Comparison of ENCODE assay signal across 23 mouse cellular contexts in genomic region chr6:7689180-7689579, GRCm38 (mm10). TPM values are rescaled to one million over a fixed set of nuclear protein-coding genes. Genes with fewer than 3 reads are reported as not detected.
DNase-seq lines count a peak whose midpoint lies in the region; ATAC-seq and TF ChIP-seq lines count a peak whose summit lies in the region.
"Had no signal": no experiment of that assay in that cellular context is flagged by ENCODE, and none has a peak within 500 bp of the region (broad histone marks: within the 10 kb centered on the region; RNA-seq: fewer than 3 reads in every experiment).

No protein-coding gene starts in this region.

- TF ChIP-seq CTCF in G1E (IDR thresholded peaks at IDR 0.05; ENCODE audit: low read depth, low read length): no peak

- no peaks in the 10 kb centered on the region for H3K27me3 ChIP-seq in erythroblast, embryonic 14.5 days (ENCODE audit: control insufficient read depth)
- H3K27me3 ChIP-seq in G1E (ENCODE audit: insufficient read depth, low read length): no peaks in the 10 kb centered on the region
- H3K27me3 ChIP-seq in forebrain, embryonic 10.5 days (ENCODE audit: poor library complexity, severe bottlenecking): peaks cover 8% of the 10 kb centered on the region; the same call in 1 of the 2 replicates
- peaks cover 4% of the 10 kb centered on the region; the same call in 1 of the 2 replicates for H3K27me3 ChIP-seq in midbrain, embryonic 13.5 days
- H3K27me3 ChIP-seq: hindbrain, embryonic 13.5 days had no signal

- peaks cover 69% of the 10 kb centered on the region for H3K4me1 ChIP-seq in erythroblast, embryonic 14.5 days (ENCODE audit: control insufficient read depth)
- peaks cover 51% of the 10 kb centered on the region for H3K4me1 ChIP-seq in G1E (ENCODE audit: insufficient read depth, low read depth, low read length)
- peaks cover 21% of the 10 kb centered on the region for H3K4me1 ChIP-seq in forebrain, embryonic 10.5 days
- peaks cover 6% of the 10 kb centered on the region; the same call in 1 of the 2 replicates for H3K4me1 ChIP-seq in midbrain, embryonic 13.5 days (replicated peaks)

- DNase-seq in G1E (ENCODE audit: low spot score): no peak
- no peak for DNase-seq in forebrain, embryonic 10.5 days (ENCODE audit: extremely low spot score, low spot score)
- no peak for DNase-seq in natural killer cell, adult 2 months (ENCODE audit: low spot score in 2 of 2)
- DNase-seq: cerebellum, adult 9-10 months; gastrocnemius, postnatal 14 days; kidney, adult 8-10 months; kidney, postnatal 14 days; layer of hippocampus, adult 9-11 months; lung, adult 18-20 months; retina, postnatal 1 day had no signal

- H3K9ac ChIP-seq in midbrain, embryonic 13.5 days (replicated peaks): no peak overlapping the region
- H3K9ac ChIP-seq: hindbrain, embryonic 13.5 days had no signal

- peaks cover 70% of the 10 kb centered on the region for H3K36me3 ChIP-seq in erythroblast, embryonic 14.5 days (ENCODE audit: control insufficient read depth)
- peaks cover 59% of the 10 kb centered on the region for H3K36me3 ChIP-seq in G1E (replicated peaks)
- H3K36me3 ChIP-seq in forebrain, embryonic 10.5 days (replicated peaks): 0 out of 2 replicates have a peak, but pooled peaks cover 2% of the 10 kb centered on the region
- no peaks in the 10 kb centered on the region for H3K36me3 ChIP-seq in midbrain, embryonic 13.5 days
- H3K36me3 ChIP-seq: hindbrain, embryonic 13.5 days had no signal

- peak overlapping the region; percentile 37 for H3K4me3 ChIP-seq in erythroblast, embryonic 14.5 days (replicated peaks)
- peak overlapping the region; percentile 95 for H3K4me3 ChIP-seq in G1E (ENCODE audit: low read depth, low read length)
- no peak overlapping the region for H3K4me3 ChIP-seq in forebrain, embryonic 10.5 days
- H3K4me3 ChIP-seq in midbrain, embryonic 13.5 days (replicated peaks): no peak overlapping the region
- H3K4me3 ChIP-seq: embryonic facial prominence, embryonic 10.5 days; hindbrain, embryonic 13.5 days; left cerebral cortex, adult 2 months; limb, embryonic 10.5 days had no signal

- 91% methylated on average over 12 of the region's 12 CpGs for WGBS in forebrain, embryonic 10.5 days
- 94% methylated on average over 12 of the region's 12 CpGs for whole genome bisulfite sequencing in midbrain, embryonic 13.5 days

- H3K9me3 ChIP-seq in erythroblast, embryonic 14.5 days (ENCODE audit: control insufficient read depth, low read length): no peaks in the 10 kb centered on the region
- H3K9me3 ChIP-seq in G1E (replicated peaks): no peaks in the 10 kb centered on the region
- H3K9me3 ChIP-seq in forebrain, embryonic 10.5 days: no peaks in the 10 kb centered on the region
- no peaks in the 10 kb centered on the region for H3K9me3 ChIP-seq in midbrain, embryonic 13.5 days
- H3K9me3 ChIP-seq: embryonic facial prominence, embryonic 10.5 days; hindbrain, embryonic 13.5 days; limb, embryonic 10.5 days had no signal

- no peak overlapping the region for H3K4me2 ChIP-seq in midbrain, embryonic 13.5 days (replicated peaks)
- H3K4me2 ChIP-seq: heart, embryonic 11.5 days; hindbrain, embryonic 13.5 days had no signal

- ATAC-seq in erythroblast, adult 5-6 weeks (replicated peaks; ENCODE audit: low FRiP score, poor library complexity, severe bottlenecking): no peak
- peak; percentile 15; the same call in 1 of the 2 replicates for ATAC-seq in G1E (ENCODE audit: extremely low read depth, insufficient number of reproducible peaks, low FRiP score, poor library complexity, severe bottlenecking)
- ATAC-seq in granulocyte monocyte progenitor cell, adult 5-6 weeks (replicated peaks; ENCODE audit: poor library complexity, severe bottlenecking): peak; percentile 56
- ATAC-seq in megakaryocyte, adult 5-6 weeks (ENCODE audit: poor library complexity, severe bottlenecking): 0 out of 2 replicates have a peak, but pooled peaks have one; percentile 19
- ATAC-seq in midbrain, embryonic 13.5 days: no peak
- ATAC-seq: forebrain, embryonic 14.5 days; inflammation-experienced regulatory T-cells, adult 6 months had no signal

- no peak overlapping the region for H3K27ac ChIP-seq in forebrain, embryonic 10.5 days
- no peak overlapping the region for H3K27ac ChIP-seq in midbrain, embryonic 13.5 days
- H3K27ac ChIP-seq: embryonic facial prominence, embryonic 10.5 days; hindbrain, embryonic 13.5 days; left cerebral cortex, adult 2 months; limb, embryonic 10.5 days; stomach, postnatal 0 days had no signal

RNA-seq across cellular contexts. Expression of gene Asns, which starts 3.9 kb away (rescaled TPM):
- polyA plus RNA-seq in erythroblast, embryonic 14.5 days (2012): 3.5 and 4.7 TPM in 2 replicates
- total RNA-seq in erythroblast, adult 5-6 weeks (2015; ENCODE audit: low replicate concordance): 75.3 and 78.6 TPM in 2 replicates
- total RNA-seq in erythroblast, adult 5-6 weeks (2017; ENCODE audit: low replicate concordance): 33.4 and 44.2 TPM in 2 replicates
- total RNA-seq in G1E (2014; fragmentation: Nextera tagmentation): 2,154 and 2,258 TPM in 2 replicates
- 588 and 621 TPM in 2 replicates for total RNA-seq in G1E (2017)
- 100 and 103 TPM in 2 replicates for polyA plus RNA-seq in G1E (2012)
- total RNA-seq in granulocyte monocyte progenitor cell, adult 5-6 weeks (2014; fragmentation: Nextera tagmentation): 33.1 and 39.0 TPM in 2 replicates
- total RNA-seq in granulocyte monocyte progenitor cell, adult 5-6 weeks (2017): 22.1 and 23.9 TPM in 2 replicates
- total RNA-seq in megakaryocyte, adult 5-6 weeks (2015): 11.4 and 14.0 TPM in 2 replicates
- total RNA-seq in megakaryocyte, adult 5-6 weeks (2017): 5.4 and 10.7 TPM in 2 replicates
- polyA plus RNA-seq in forebrain, embryonic 10.5 days (2016; fragmentation: Nextera tagmentation; extraction: Ambion mirVana): 83.5 and 86.1 TPM in 2 replicates
- 42.6 and 47.8 TPM in 2 replicates for polyA plus RNA-seq in midbrain, embryonic 13.5 days (2015; fragmentation: Nextera tagmentation; extraction: Ambion mirVana)

Comparison
In these comparisons a context has a peak if more than half of its experiments do, and no peak if none do; other contexts are left out.
1. H3K4me3 ChIP-seq: peak in erythroblast, embryonic 14.5 days (single experiment) and G1E (single experiment); none in forebrain, embryonic 10.5 days (single experiment) and midbrain, embryonic 13.5 days (single experiment).
2. ATAC-seq: peak in G1E (single experiment), granulocyte monocyte progenitor cell, adult 5-6 weeks (single experiment) and megakaryocyte, adult 5-6 weeks (single experiment); none in erythroblast, adult 5-6 weeks (single experiment) and midbrain, embryonic 13.5 days (single experiment).
3. RNA of gene Asns, which starts 3.9 kb away (total RNA-seq): 588 to 2,258 TPM in G1E; 33.4 to 78.6 TPM in erythroblast, adult 5-6 weeks, 22.1 to 39.0 TPM in granulocyte monocyte progenitor cell, adult 5-6 weeks and 5.4 to 14.0 TPM in megakaryocyte, adult 5-6 weeks; every median in the first group is over 4 times any median in the second.